Mouse (Mus musculus) ES-CJ7 (cell line): ENCODE data around the gene Vmn1r107.
"Not testable (repeated sequence)": the region's sequence is repeated elsewhere in the genome, so short reads cannot be mapped to it uniquely, and the experiment has no call there.

Experiments used
- DNase-seq: peaks from one replicate; pipeline ENCODE4 v3.0.0; 2011; ENCODE audit warnings: low read depth, low spot score

Gene Vmn1r107

DNA sequence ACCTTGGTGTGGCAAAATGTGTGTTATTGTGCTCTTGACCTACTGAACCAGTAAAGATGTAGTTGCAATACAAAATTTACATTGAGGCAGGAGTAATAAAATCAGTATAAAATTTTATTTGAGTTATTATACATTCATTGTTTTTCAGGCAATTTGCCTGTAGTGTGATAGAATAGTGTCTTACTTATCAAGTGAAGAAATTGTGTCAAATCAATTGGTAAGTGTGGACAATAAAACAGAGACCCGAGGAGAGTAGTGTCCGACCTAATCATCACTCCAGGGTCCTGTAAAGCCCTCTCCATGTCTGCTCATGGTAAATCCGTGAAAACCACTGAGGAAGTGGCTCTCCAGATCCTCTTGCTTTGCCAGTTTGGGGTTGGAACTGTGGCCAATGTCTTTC is at the start of gene Vmn1r107:
Vmn1r107 (plus strand) TSS at position 301 of the 400 bp plus-strand sequence.
- DNase-seq: not testable (repeated sequence)

GRCm38 (mm10) chr7:20703116-20703515 is 34.4 kb downstream of the Vmn1r107 start, which contains the start of gene Vmn1r111:
Vmn1r111 (minus strand) TSS chr7:20703216.
- not testable (repeated sequence) for DNase-seq
